Mouse (Mus musculus) ES-Bruce4 (cell line): ENCODE measurements around the gene Tmem101. TPM values are rescaled to one million over a fixed set of nuclear protein-coding genes. Genes with fewer than 3 reads are reported as not detected.
A peak's percentile ranks its signal among the peaks of the same experiment; 100 is the strongest.
"Not testable (repeated sequence)": the region's sequence is repeated elsewhere in the genome, so short reads cannot be mapped to it uniquely, and the experiment has no call there.

ENCODE experiments used
- H3K27ac ChIP-seq: 2 replicates; pipeline ENCODE4 v1.5.1; 2012; ENCODE audit warnings: low read length, inconsistent platforms; ENCODE audit not compliant: insufficient read depth
- H3K27me3 ChIP-seq: 2 replicates; pipeline ENCODE4 v1.6.1; 2012; ENCODE audit warnings: mild to moderate bottlenecking, low read length, inconsistent platforms; ENCODE audit not compliant: control insufficient read depth, poor library complexity, insufficient read depth, severe bottlenecking
- H3K36me3 ChIP-seq: 2 replicates; pipeline ENCODE4 v1.6.1; 2012; ENCODE audit warnings: inconsistent platforms, mild to moderate bottlenecking, low read length, moderate library complexity; ENCODE audit not compliant: control insufficient read depth, poor library complexity, insufficient read depth, severe bottlenecking
- H3K4me1 ChIP-seq: one replicate; pipeline ENCODE4 v1.8.1; 2011; ENCODE audit warnings: low read length; ENCODE audit not compliant: control insufficient read depth, insufficient read depth
- H3K4me3 ChIP-seq: 2 replicates; pipeline ENCODE4 v1.5.1; 2011; ENCODE audit warnings: low read depth, mild to moderate bottlenecking, low read length
- H3K9ac ChIP-seq: 2 replicates; pipeline ENCODE4 v1.6.1; 2012; ENCODE audit warnings: low read depth, mild to moderate bottlenecking, inconsistent platforms; ENCODE audit not compliant: poor library complexity, severe bottlenecking
- H3K9me3 ChIP-seq: replicated peaks from 2 replicates; pipeline ENCODE4 v1.6.1; 2012; ENCODE audit warnings: mild to moderate bottlenecking, low read length, inconsistent platforms; ENCODE audit not compliant: control insufficient read depth, poor library complexity, insufficient read depth, severe bottlenecking
- CTCF ChIP-seq: IDR thresholded peaks from one replicate; pipeline ENCODE4 v1.8.1; 2011; ENCODE audit warnings: low read depth, low read length
- EP300 ChIP-seq: IDR thresholded peaks from 2 replicates; pipeline ENCODE4 v1.6.1; 2011; ENCODE audit warnings: low read depth, low read length; ENCODE audit not compliant: insufficient read depth
- POLR2A ChIP-seq: IDR thresholded peaks from one replicate; pipeline ENCODE4 v1.8.1; 2011; ENCODE audit warnings: low read length; ENCODE audit not compliant: insufficient read depth
- polyA plus RNA-seq: library from polyadenylated mRNA; stranded (reverse); fragments of >200 nt; gene quantifications from 2 replicates; pipeline ENCODE4 v1.2.4, GENCODE M21; 2011; ENCODE audit warnings: low read depth; ENCODE audit not compliant: missing spikeins, insufficient read depth, insufficient read length

The Tmem101 gene
- polyA plus RNA-seq, 1 experiment: 24.5 TPM

GRCm38 (mm10) chr11:102165971-102166722 lies 9.9 kb upstream of the Tmem101 start:
- Histone ChIP-seq H3K9me3 (no peaks in the 10 kb centered on the region), H3K27me3 (no peaks in the 10 kb centered on the region), H3K4me1 (no peaks in the 10 kb centered on the region), H3K4me3 (no peak overlapping the region), H3K27ac (no peak overlapping the region), H3K36me3 (peaks cover 41% of the 10 kb centered on the region), H3K9ac (no peak overlapping the region)
- TF ChIP-seq POLR2A (no peak), CTCF (no peak), EP300 (no peak)

GRCm38 (mm10) chr11:102159781-102160180 lies 3.6 kb upstream of the Tmem101 start:
- H3K36me3 ChIP-seq: peaks cover 19% of the 10 kb centered on the region
- no peak overlapping the region for H3K27ac ChIP-seq
- H3K4me1 ChIP-seq: no peaks in the 10 kb centered on the region
- H3K9ac ChIP-seq: no peak overlapping the region
- no peaks in the 10 kb centered on the region for H3K9me3 ChIP-seq
- H3K4me3 ChIP-seq: no peak overlapping the region
- TF ChIP-seq POLR2A (no peak), CTCF (no peak), EP300 (no peak)
- no peaks in the 10 kb centered on the region for H3K27me3 ChIP-seq

GRCm38 (mm10) chr11:102158024-102158423 lies 1.8 kb upstream of the Tmem101 start:
- H3K9ac ChIP-seq, H3K4me1 ChIP-seq, H3K36me3 ChIP-seq, H3K27me3 ChIP-seq, H3K4me3 ChIP-seq, H3K9me3 ChIP-seq, H3K27ac ChIP-seq: not testable (repeated sequence)

- Histone ChIP-seq H3K27me3 (no peaks in the 10 kb centered on the region), H3K9me3 (no peaks in the 10 kb centered on the region), H3K4me1 (no peaks in the 10 kb centered on the region), H3K9ac (peak overlapping the region; percentile 72; the same call in 1 of the 2 replicates), H3K36me3 (peaks cover 2% of the 10 kb centered on the region; the same call in 1 of the 2 replicates), H3K27ac (no peak overlapping the region), H3K4me3 (no peak overlapping the region)
- no peak for TF ChIP-seq POLR2A
- TF ChIP-seq CTCF: no peak
- TF ChIP-seq EP300: no peak
Observed at GRCm38 (mm10) chr11:102156786-102157089, 534 bp upstream of the Tmem101 start.

- TF ChIP-seq POLR2A: no peak
- TF ChIP-seq CTCF: no peak
- no peak for TF ChIP-seq EP300
- Histone ChIP-seq H3K4me3 (peak overlapping the region; percentile 14), H3K27me3 (no peaks in the 10 kb centered on the region)
Observed at GRCm38 (mm10) chr11:102147213-102147989, 8.8 kb downstream of the Tmem101 start.

GRCm38 (mm10) chr11:102146531-102146930 lies 9.7 kb downstream of the Tmem101 start:
- Histone ChIP-seq H3K27ac (no peak overlapping the region), H3K36me3 (no peaks in the 10 kb centered on the region), H3K9me3 (no peaks in the 10 kb centered on the region), H3K4me3 (peak overlapping the region; percentile 52), H3K4me1 (no peaks in the 10 kb centered on the region), H3K27me3 (no peaks in the 10 kb centered on the region), H3K9ac (no peak overlapping the region)
- TF ChIP-seq EP300 (no peak), CTCF (no peak), POLR2A (no peak)

More at GRCm38 (mm10) chr11:102147213-102147989, 8.8 kb downstream of the Tmem101 start:
- no peaks in the 10 kb centered on the region for H3K36me3 ChIP-seq
- no peak overlapping the region for H3K27ac ChIP-seq
- H3K9me3 ChIP-seq: no peaks in the 10 kb centered on the region
- no peaks in the 10 kb centered on the region for H3K4me1 ChIP-seq
- H3K9ac ChIP-seq: no peak overlapping the region
